Mouse (Mus musculus): Measurements from ENCODE around the gene F10. TPM values are rescaled to one million over a fixed set of nuclear protein-coding genes. Genes with fewer than 3 reads are reported as not detected.
"Not testable (repeated sequence)": the region's sequence is repeated elsewhere in the genome, so short reads cannot be mapped to it uniquely, and the experiment has no call there.

Gene F10
- total and polyA plus RNA-seq, 2 experiments from 2014 or later = 0.16 to 0.33 TPM

GRCm38 (mm10) chr8:13050550-13050949, 13.4 kb downstream of the F10 start:
- H3K36me3 ChIP-seq (ENCODE audit: insufficient read depth) = no peaks in the 10 kb centered on the region
- no peaks in the 10 kb centered on the region for H3K9me3 ChIP-seq (ENCODE audit: low read length)
- DNase-seq = no peak
- no peak overlapping the region for H3K4me2 ChIP-seq (ENCODE audit: low read depth)
- no peak overlapping the region for H3K27ac ChIP-seq (ENCODE audit: low read depth, low read length)
- H3K9ac ChIP-seq = no peak overlapping the region
- ATAC-seq = no peak
- no peak for TF ChIP-seq CTCF (IDR thresholded peaks at IDR 0.05; ENCODE audit: low read depth)
- H3K4me1 ChIP-seq (ENCODE audit: insufficient read depth) = no peaks in the 10 kb centered on the region
- WGBS = 85% methylated on average over 10 of the region's 10 CpGs
- no peak overlapping the region for H3K4me3 ChIP-seq (ENCODE audit: low read depth, low read length)
- H3K27me3 ChIP-seq (ENCODE audit: insufficient read depth, low read length) = no peaks in the 10 kb centered on the region

GRCm38 (mm10) chr8:13057351-13057750, 20.2 kb downstream of the F10 start:
- no peak overlapping the region for H3K27ac ChIP-seq (ENCODE audit: low read depth, low read length)
- ATAC-seq (no peak), DNase-seq (no peak)
- WGBS = 86% methylated on average over 4 of the region's 4 CpGs
- H3K9ac ChIP-seq = no peak overlapping the region
- TF ChIP-seq CTCF (IDR thresholded peaks at IDR 0.05; ENCODE audit: low read depth) = no peak
- H3K36me3 ChIP-seq (ENCODE audit: insufficient read depth) = no peaks in the 10 kb centered on the region
- H3K9me3 ChIP-seq (ENCODE audit: low read length) = no peaks in the 10 kb centered on the region
- H3K4me2 ChIP-seq (ENCODE audit: low read depth) = no peak overlapping the region
- no peaks in the 10 kb centered on the region for H3K27me3 ChIP-seq (ENCODE audit: insufficient read depth, low read length)
- H3K4me3 ChIP-seq (ENCODE audit: low read depth, low read length) = no peak overlapping the region
- H3K4me1 ChIP-seq (ENCODE audit: insufficient read depth) = no peaks in the 10 kb centered on the region

- H3K27ac ChIP-seq (ENCODE audit: low read depth, low read length) = no peak within 1 kb of the TSS
- H3K36me3 ChIP-seq (ENCODE audit: insufficient read depth) = no peaks in the 10 kb centered on the region
- H3K4me3 ChIP-seq (ENCODE audit: low read depth, low read length) = no peak within 1 kb of the TSS
- TF ChIP-seq CTCF (IDR thresholded peaks at IDR 0.05; ENCODE audit: low read depth) = no peak
- ATAC-seq (no peak), DNase-seq (no peak)
- WGBS = 80% methylated on average over 17 of the region's 17 CpGs
- H3K4me1 ChIP-seq (ENCODE audit: insufficient read depth) = no peaks in the 10 kb centered on the region
- no peaks in the 10 kb centered on the region for H3K27me3 ChIP-seq (ENCODE audit: insufficient read depth, low read length)
- H3K9me3 ChIP-seq (ENCODE audit: low read length) = no peaks in the 10 kb centered on the region
- H3K4me2 ChIP-seq (ENCODE audit: low read depth) = no peak within 1 kb of the TSS
- no peak within 1 kb of the TSS for H3K9ac ChIP-seq
Measured at GRCm38 (mm10) chr8:13060441-13061150, 23.5 kb downstream of the F10 start, which contains the start of gene Proz. Proz (plus strand) TSS chr8:13060914.

- Histone ChIP-seq H3K9me3 (ENCODE audit: low read length) (no peaks in the 10 kb centered on the region), H3K4me1 (ENCODE audit: insufficient read depth) (no peaks in the 10 kb centered on the region), H3K4me3 (ENCODE audit: low read depth, low read length) (no peak overlapping the region), H3K9ac (no peak overlapping the region), H3K27ac (ENCODE audit: low read depth, low read length) (no peak overlapping the region), H3K36me3 (ENCODE audit: insufficient read depth) (no peaks in the 10 kb centered on the region), H3K4me2 (ENCODE audit: low read depth) (no peak overlapping the region), H3K27me3 (ENCODE audit: insufficient read depth, low read length) (no peaks in the 10 kb centered on the region)
- 85% methylated on average over 16 of the region's 16 CpGs for WGBS
- no peak for TF ChIP-seq CTCF (IDR thresholded peaks at IDR 0.05; ENCODE audit: low read depth)
- DNase-seq = no peak
- ATAC-seq = no peak
Measured at GRCm38 (mm10) chr8:13063112-13063511, 26.0 kb downstream of the F10 start.

GRCm38 (mm10) chr8:13073255-13073654, 36.1 kb downstream of the F10 start:
- Histone ChIP-seq H3K9ac (no peak overlapping the region), H3K27me3 (ENCODE audit: insufficient read depth, low read length) (no peaks in the 10 kb centered on the region), H3K27ac (ENCODE audit: low read depth, low read length) (no peak overlapping the region), H3K4me1 (ENCODE audit: insufficient read depth) (no peaks in the 10 kb centered on the region), H3K4me3 (ENCODE audit: low read depth, low read length) (no peak overlapping the region), H3K36me3 (ENCODE audit: insufficient read depth) (peaks cover 57% of the 10 kb centered on the region), H3K4me2 (ENCODE audit: low read depth) (no peak overlapping the region), H3K9me3 (ENCODE audit: low read length) (no peaks in the 10 kb centered on the region)
- TF ChIP-seq CTCF (IDR thresholded peaks at IDR 0.05; ENCODE audit: low read depth) = no peak
- DNase-seq (no peak), ATAC-seq (no peak)
- WGBS = 96% methylated on average over 11 of the region's 11 CpGs

- Histone ChIP-seq H3K27me3 (ENCODE audit: insufficient read depth, low read length) (no peaks in the 10 kb centered on the region), H3K9me3 (ENCODE audit: low read length) (no peaks in the 10 kb centered on the region), H3K9ac (no peak overlapping the region), H3K4me1 (ENCODE audit: insufficient read depth) (no peaks in the 10 kb centered on the region), H3K36me3 (ENCODE audit: insufficient read depth) (peaks cover 74% of the 10 kb centered on the region), H3K4me3 (ENCODE audit: low read depth, low read length) (no peak overlapping the region), H3K4me2 (ENCODE audit: low read depth) (no peak overlapping the region), H3K27ac (ENCODE audit: low read depth, low read length) (no peak overlapping the region)
- no peak for ATAC-seq
- 96% methylated on average over 8 of the region's 8 CpGs for WGBS
- no peak for DNase-seq
- no peak for TF ChIP-seq CTCF (IDR thresholded peaks at IDR 0.05; ENCODE audit: low read depth)
Measured at GRCm38 (mm10) chr8:13075044-13075443, 37.9 kb downstream of the F10 start.

- not testable (repeated sequence) for H3K4me1 ChIP-seq (ENCODE audit: insufficient read depth); H3K4me3 ChIP-seq (ENCODE audit: low read depth, low read length)
- WGBS = 95% methylated on average over 1 of the region's 1 CpGs
Measured at GRCm38 (mm10) chr8:13075579-13075978, 38.5 kb downstream of the F10 start.

More at GRCm38 (mm10) chr8:13075579-13075978, 38.5 kb downstream of the F10 start:
- H3K27ac ChIP-seq (ENCODE audit: low read depth, low read length); H3K4me2 ChIP-seq (ENCODE audit: low read depth); H3K27me3 ChIP-seq (ENCODE audit: insufficient read depth, low read length); ATAC-seq; DNase-seq; H3K9me3 ChIP-seq (ENCODE audit: low read length); H3K9ac ChIP-seq: not testable (repeated sequence)
- H3K36me3 ChIP-seq (ENCODE audit: insufficient read depth) = peaks cover 79% of the 10 kb centered on the region
